Mouse (Mus musculus) macrophage (primary cell): ENCODE measurements around the gene Paox. TPM values are rescaled to one million over a fixed set of nuclear protein-coding genes. Genes with fewer than 3 reads are reported as not detected.

Experiments
- H3K27ac ChIP-seq: fragments of 350-480 bp; formaldehyde crosslinking; 2 replicates; pipeline ENCODE4 v1.9.0; 2021
- H3K36me3 ChIP-seq: fragments of 350-480 bp; formaldehyde crosslinking; 2 replicates; pipeline ENCODE4 v1.9.0; 2021; ENCODE audit errors: inconsistent target
- H3K4me3 ChIP-seq: fragments of 350-480 bp; formaldehyde crosslinking; 2 replicates; pipeline ENCODE4 v1.9.0; 2021; ENCODE audit errors: inconsistent target
- H3K79me2 ChIP-seq: fragments of 350-480 bp; formaldehyde crosslinking; 2 replicates; pipeline ENCODE4 v1.9.0; 2021; ENCODE audit errors: inconsistent target
- WGBS: methylation state at CpG from one replicate; pipeline ENCODE4 v1.1.7; 2026; ENCODE audit warnings: inconsistent platforms; ENCODE audit not compliant: missing documents; 5-methylcytosine and 5-hydroxymethylcytosine counted together
- polyA plus RNA-seq: library from polyadenylated mRNA; stranded (reverse); fragments of 250-400 nt; gene quantifications from 3 replicates; pipeline ENCODE4 v1.2.4, GENCODE M21; 2018; ENCODE audit warnings: inconsistent platforms
- total RNA-seq, 78 experiments: library from RNA; depleted of rRNA; stranded (reverse); fragments of 250-400 nt; gene quantifications; 1 replicate in 9 of 78; 2 replicates in 24 of 78; 3 replicates in 43 of 78; 4 replicates in 2 of 78; pipeline ENCODE4 v1.2.4; 2018; ENCODE audit warnings: inconsistent platforms in 56 of 78

The Paox gene
- 10 to 100 TPM in 16 of 26 experiments, 1 to 10 TPM in 10; 1.7 to 40.7 (median 15.8) TPM for total RNA-seq (2018; cell fraction: chromatin; rRNA removed)
- total RNA-seq (2018; cell fraction: cytosol; rRNA removed): 10 to 100 TPM; 22.2 to 45.6 (median 39.0) TPM
- total RNA-seq (2018; cell fraction: nucleus; rRNA removed): 10 to 100 TPM in 25 of 26 experiments, 1 to 10 TPM in 1; 9.6 to 58.6 (median 35.6) TPM
- polyA plus RNA-seq: 20.7 to 41.5 TPM (median 38.8 TPM) in 3 replicates

- peaks cover 4% of the 10 kb centered on the region; the same call in 1 of the 2 replicates for H3K36me3 ChIP-seq
- H3K27ac ChIP-seq: peak within 1 kb of the TSS; percentile 87
- under 1% methylated on average over 23 of the region's 23 CpGs for WGBS
- H3K4me3 ChIP-seq: peak within 1 kb of the TSS; percentile 92
- H3K79me2 ChIP-seq: peaks cover 20% of the 10 kb centered on the region; the same call in 1 of the 2 replicates
Measured at GRCm38 (mm10) chr7:140115583-140116328, at the start of gene Paox. Gene Paox, plus strand, starts transcription at chr7:140115799.

GRCm38 (mm10) chr7:140067397-140067796 is 48.2 kb upstream of the Paox start:
- WGBS: 70% methylated on average over 6 of the region's 6 CpGs
- no peak overlapping the region for H3K27ac ChIP-seq

GRCm38 (mm10) chr7:140070042-140070711 is 45.4 kb upstream of the Paox start:
- H3K4me3 ChIP-seq: no peak overlapping the region
- H3K36me3 ChIP-seq: no peaks in the 10 kb centered on the region
- H3K79me2 ChIP-seq: no peaks in the 10 kb centered on the region
- H3K27ac ChIP-seq: no peak overlapping the region
- 40% methylated on average over 38 of the region's 39 CpGs for WGBS

More at GRCm38 (mm10) chr7:140067397-140067796, 48.2 kb upstream of the Paox start:
- Histone ChIP-seq H3K36me3 (no peaks in the 10 kb centered on the region), H3K4me3 (no peak overlapping the region), H3K79me2 (no peaks in the 10 kb centered on the region)

GRCm38 (mm10) chr7:140077698-140078097 is 37.9 kb upstream of the Paox start:
- 61% methylated on average over 6 of the region's 6 CpGs for WGBS
- no peak overlapping the region for H3K27ac ChIP-seq
- H3K79me2 ChIP-seq: no peaks in the 10 kb centered on the region
- no peaks in the 10 kb centered on the region for H3K36me3 ChIP-seq
- no peak overlapping the region for H3K4me3 ChIP-seq

- H3K4me3 ChIP-seq: no peak overlapping the region
- H3K27ac ChIP-seq: no peak overlapping the region
- 11% methylated on average over 5 of the region's 5 CpGs for WGBS
- H3K36me3 ChIP-seq: no peaks in the 10 kb centered on the region
- no peaks in the 10 kb centered on the region for H3K79me2 ChIP-seq
Measured at GRCm38 (mm10) chr7:140078711-140079110, 36.9 kb upstream of the Paox start.

GRCm38 (mm10) chr7:140080503-140081156 is 35.0 kb upstream of the Paox start:
- 7% methylated on average over 24 of the region's 24 CpGs for WGBS
- Histone ChIP-seq H3K4me3 (no peak overlapping the region), H3K79me2 (no peaks in the 10 kb centered on the region)

GRCm38 (mm10) chr7:140081408-140082241 is 34.0 kb upstream of the Paox start:
- no peaks in the 10 kb centered on the region for H3K79me2 ChIP-seq
- H3K4me3 ChIP-seq: no peak overlapping the region
- 35% methylated on average over 20 of the region's 20 CpGs for WGBS
- no peak overlapping the region for H3K27ac ChIP-seq
- no peaks in the 10 kb centered on the region for H3K36me3 ChIP-seq

More at GRCm38 (mm10) chr7:140080503-140081156, 35.0 kb upstream of the Paox start:
- no peak overlapping the region for H3K27ac ChIP-seq
- no peaks in the 10 kb centered on the region for H3K36me3 ChIP-seq

GRCm38 (mm10) chr7:140082242-140082678 is 33.3 kb upstream of the Paox start, which contains the start of gene Caly:
Gene Caly, minus strand, starts transcription at chr7:140082548.
- H3K36me3 ChIP-seq: no peaks in the 10 kb centered on the region

GRCm38 (mm10) chr7:140090601-140091000 is 25.0 kb upstream of the Paox start:
- no peaks in the 10 kb centered on the region for H3K36me3 ChIP-seq
- WGBS: 86% methylated on average over 10 of the region's 10 CpGs

More at GRCm38 (mm10) chr7:140082242-140082678, 33.3 kb upstream of the Paox start, which contains the start of gene Caly:
- Histone ChIP-seq H3K79me2 (no peaks in the 10 kb centered on the region), H3K4me3 (no peak within 1 kb of the TSS), H3K27ac (no peak within 1 kb of the TSS)
- 20% methylated on average over 14 of the region's 18 CpGs for WGBS

GRCm38 (mm10) chr7:140092924-140093528 is 22.6 kb upstream of the Paox start, which contains the start of gene Prap1:
Gene Prap1, plus strand, starts transcription at chr7:140093395.
- Histone ChIP-seq H3K36me3 (no peaks in the 10 kb centered on the region), H3K4me3 (no peak within 1 kb of the TSS), H3K79me2 (no peaks in the 10 kb centered on the region), H3K27ac (no peak within 1 kb of the TSS)
- 98% methylated on average over 5 of the region's 5 CpGs for WGBS

More at GRCm38 (mm10) chr7:140090601-140091000, 25.0 kb upstream of the Paox start:
- no peaks in the 10 kb centered on the region for H3K79me2 ChIP-seq
- H3K27ac ChIP-seq: no peak overlapping the region
- H3K4me3 ChIP-seq: no peak overlapping the region

- no peaks in the 10 kb centered on the region for H3K79me2 ChIP-seq
- no peaks in the 10 kb centered on the region for H3K36me3 ChIP-seq
- no peak overlapping the region for H3K27ac ChIP-seq
- 76% methylated on average over 5 of the region's 5 CpGs for WGBS
- H3K4me3 ChIP-seq: no peak overlapping the region
Measured at GRCm38 (mm10) chr7:140094954-140095353, 20.6 kb upstream of the Paox start.

GRCm38 (mm10) chr7:140095556-140095955 is 20.0 kb upstream of the Paox start:
- Histone ChIP-seq H3K4me3 (no peak overlapping the region), H3K79me2 (no peaks in the 10 kb centered on the region), H3K36me3 (no peaks in the 10 kb centered on the region), H3K27ac (no peak overlapping the region)
- 53% methylated on average over 1 of the region's 1 CpGs for WGBS

- H3K4me3 ChIP-seq: no peak overlapping the region
- no peaks in the 10 kb centered on the region for H3K36me3 ChIP-seq
- H3K79me2 ChIP-seq: no peaks in the 10 kb centered on the region
- no peak overlapping the region for H3K27ac ChIP-seq
Measured at GRCm38 (mm10) chr7:140096055-140096454, 19.5 kb upstream of the Paox start.
